Mouse (Mus musculus): ENCODE data around the gene Bola1. TPM values are rescaled to one million over a fixed set of nuclear protein-coding genes. Genes with fewer than 3 reads are reported as not detected.
"Not testable (repeated sequence)": the region's sequence is repeated elsewhere in the genome, so short reads cannot be mapped to it uniquely, and the experiment has no call there.

The Bola1 gene
- 11.5 and 12.7 TPM in 2 replicates for polyA plus RNA-seq (2011; ENCODE audit: insufficient read depth, insufficient read length, low replicate concordance, missing spikeins)

DNA sequence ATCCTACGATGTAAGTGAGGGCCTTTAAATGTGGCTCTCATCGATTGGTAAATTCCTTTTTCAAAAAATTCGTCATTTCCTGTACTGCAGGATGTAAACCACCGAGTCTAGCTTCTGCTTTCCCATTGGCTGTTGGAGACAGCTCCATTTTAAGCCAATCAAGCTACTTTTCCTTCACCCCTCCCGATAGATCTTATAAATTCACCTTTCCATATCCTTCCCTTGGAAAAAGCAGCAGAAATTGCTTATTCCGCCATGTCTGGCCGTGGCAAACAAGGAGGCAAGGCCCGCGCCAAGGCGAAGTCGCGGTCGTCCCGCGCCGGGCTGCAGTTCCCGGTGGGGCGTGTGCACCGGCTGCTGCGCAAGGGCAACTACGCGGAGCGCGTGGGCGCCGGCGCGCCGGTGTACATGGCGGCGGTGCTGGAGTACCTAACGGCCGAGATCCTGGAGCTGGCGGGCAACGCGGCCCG, at the start of gene Bola1, which contains the start of gene Hist2h2ab:
Gene Bola1 (minus strand): TSS at position 49 of the 470 bp plus-strand sequence.
Gene Hist2h2ab (plus strand): TSS at position 205 of the 470 bp plus-strand sequence.
- Histone ChIP-seq H3K27ac (ENCODE audit: control insufficient read depth, insufficient read depth, low read depth, low read length, poor library complexity) (peak within 1 kb of the TSS; percentile 98), H3K4me1 (ENCODE audit: control insufficient read depth, insufficient read depth, low read length) (peaks cover 2% of the 10 kb centered on the region), H3K4me3 (replicated peaks; ENCODE audit: control insufficient read depth, low read depth, low read length) (peak within 1 kb of the TSS; percentile 67)
- under 1% methylated on average over 37 of the region's 37 CpGs for WGBS
- TF ChIP-seq POLR2A (IDR thresholded peaks at IDR 0.05; ENCODE audit: borderline replicate concordance, control insufficient read depth, low read depth, low read length) (peak; percentile 95; the same call in 1 of the 2 replicates), CTCF (IDR thresholded peaks at IDR 0.05; ENCODE audit: control insufficient read depth, insufficient read depth, low read length) (no peak)

DNA sequence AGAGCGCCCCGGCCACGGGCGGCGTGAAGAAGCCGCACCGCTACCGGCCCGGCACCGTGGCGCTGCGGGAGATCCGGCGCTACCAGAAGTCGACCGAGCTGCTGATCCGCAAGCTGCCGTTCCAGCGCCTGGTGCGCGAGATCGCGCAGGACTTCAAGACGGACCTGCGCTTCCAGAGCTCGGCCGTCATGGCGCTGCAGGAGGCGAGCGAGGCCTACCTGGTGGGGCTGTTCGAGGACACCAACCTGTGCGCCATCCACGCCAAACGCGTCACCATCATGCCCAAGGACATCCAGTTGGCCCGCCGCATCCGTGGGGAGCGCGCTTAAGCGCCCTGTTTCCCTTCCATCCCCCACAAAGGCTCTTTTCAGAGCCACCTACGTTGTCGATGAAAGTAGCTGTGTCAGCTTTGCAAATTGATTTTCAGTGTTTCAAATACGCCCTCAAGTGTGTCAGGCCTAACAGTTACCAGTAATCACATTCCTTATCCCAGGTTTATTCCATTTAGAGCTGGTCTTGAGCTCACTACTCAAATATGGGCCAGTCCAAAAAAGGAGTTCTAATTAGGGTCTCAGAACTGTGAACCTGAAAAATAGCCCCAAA, 49.4 kb upstream of the Bola1 start:
- Histone ChIP-seq H3K4me3 (replicated peaks; ENCODE audit: control insufficient read depth, low read depth, low read length) (peak overlapping the region; percentile 64), H3K27ac (ENCODE audit: control insufficient read depth, insufficient read depth, low read depth, low read length, poor library complexity) (peak overlapping the region; percentile 98)
- not testable (repeated sequence) for H3K4me1 ChIP-seq (ENCODE audit: control insufficient read depth, insufficient read depth, low read length)
- WGBS = under 1% methylated on average over 13 of the region's 44 CpGs
- peak; percentile 95; the same call in 1 of the 2 replicates for TF ChIP-seq POLR2A (IDR thresholded peaks at IDR 0.05; ENCODE audit: borderline replicate concordance, control insufficient read depth, low read depth, low read length)

DNA sequence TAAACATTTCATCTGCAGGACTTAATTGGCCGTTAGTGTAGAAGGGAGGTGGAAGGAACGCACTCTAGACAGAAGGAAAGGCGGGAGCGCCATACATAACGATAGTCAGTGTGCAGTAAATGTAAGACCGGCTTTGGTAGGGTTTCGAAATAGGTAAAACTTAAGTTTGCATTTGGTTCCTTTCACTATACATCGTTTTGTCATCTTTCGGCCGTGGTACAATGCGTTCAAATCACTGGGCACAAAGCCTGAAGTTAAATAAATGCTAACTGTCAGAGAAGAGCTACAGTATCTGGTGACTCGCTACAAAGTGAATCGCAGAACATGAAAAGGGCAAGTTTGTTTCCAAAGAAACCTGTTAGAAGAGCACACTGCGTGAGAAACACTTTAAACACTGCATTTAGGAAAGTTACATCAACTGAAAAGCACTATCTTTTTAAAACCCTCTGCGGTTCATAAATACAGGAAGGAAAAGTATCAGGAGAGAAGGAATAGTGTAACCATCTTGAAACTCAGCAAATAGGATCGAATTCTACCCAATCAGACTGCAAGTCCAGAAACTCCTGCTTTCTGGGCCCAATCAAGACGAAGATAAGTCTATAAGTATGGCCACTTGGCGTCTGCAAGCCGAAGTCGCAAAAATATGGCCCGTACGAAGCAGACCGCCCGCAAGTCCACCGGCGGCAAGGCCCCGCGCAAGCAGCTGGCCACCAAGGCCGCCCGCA, 48.7 kb upstream of the Bola1 start, which contains the start of gene Hist2h3b:
Gene Hist2h3b (plus strand): TSS at position 604 of the 725 bp plus-strand sequence.
- TF ChIP-seq CTCF (IDR thresholded peaks at IDR 0.05; ENCODE audit: control insufficient read depth, insufficient read depth, low read length) (no peak), POLR2A (IDR thresholded peaks at IDR 0.05; ENCODE audit: borderline replicate concordance, control insufficient read depth, low read depth, low read length) (peak; percentile 96; the same call in 1 of the 2 replicates)
- Histone ChIP-seq H3K4me3 (replicated peaks; ENCODE audit: control insufficient read depth, low read depth, low read length) (peak within 1 kb of the TSS; percentile 75), H3K4me1 (ENCODE audit: control insufficient read depth, insufficient read depth, low read length) (no peaks in the 10 kb centered on the region; the same call in 1 of the 2 replicates), H3K27ac (ENCODE audit: control insufficient read depth, insufficient read depth, low read depth, low read length, poor library complexity) (peak within 1 kb of the TSS; percentile 98)
- 12% methylated on average over 28 of the region's 30 CpGs for WGBS

DNA sequence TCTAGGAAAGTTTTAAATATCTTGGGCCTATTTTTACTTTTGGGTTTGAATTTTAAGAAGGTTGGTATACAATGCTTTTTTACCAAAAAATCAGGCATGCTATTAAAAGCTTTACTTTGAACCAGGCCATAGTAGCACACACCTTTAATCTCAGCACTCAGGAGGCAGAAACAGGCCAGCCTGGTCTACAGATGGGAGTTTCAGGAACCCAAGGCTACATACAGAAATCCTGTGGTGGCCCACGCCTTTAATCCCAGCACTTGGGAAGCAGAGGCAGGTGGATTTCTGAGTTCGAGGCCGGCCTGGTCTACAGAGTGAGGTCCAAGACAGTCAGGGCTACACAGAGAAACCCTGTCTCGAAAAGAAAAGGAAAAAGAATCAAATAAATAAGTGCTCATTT, 48.0 kb upstream of the Bola1 start:
- H3K4me3 ChIP-seq (replicated peaks; ENCODE audit: control insufficient read depth, low read depth, low read length) = no peak overlapping the region
- TF ChIP-seq POLR2A (IDR thresholded peaks at IDR 0.05; ENCODE audit: borderline replicate concordance, control insufficient read depth, low read depth, low read length) = no peak
- TF ChIP-seq CTCF (IDR thresholded peaks at IDR 0.05; ENCODE audit: control insufficient read depth, insufficient read depth, low read length) = no peak
- H3K4me1 ChIP-seq (ENCODE audit: control insufficient read depth, insufficient read depth, low read length) = no peaks in the 10 kb centered on the region; the same call in 1 of the 2 replicates
- peak overlapping the region; percentile 59 for H3K27ac ChIP-seq (ENCODE audit: control insufficient read depth, insufficient read depth, low read depth, low read length, poor library complexity)
- 71% methylated on average over 4 of the region's 4 CpGs for WGBS

DNA sequence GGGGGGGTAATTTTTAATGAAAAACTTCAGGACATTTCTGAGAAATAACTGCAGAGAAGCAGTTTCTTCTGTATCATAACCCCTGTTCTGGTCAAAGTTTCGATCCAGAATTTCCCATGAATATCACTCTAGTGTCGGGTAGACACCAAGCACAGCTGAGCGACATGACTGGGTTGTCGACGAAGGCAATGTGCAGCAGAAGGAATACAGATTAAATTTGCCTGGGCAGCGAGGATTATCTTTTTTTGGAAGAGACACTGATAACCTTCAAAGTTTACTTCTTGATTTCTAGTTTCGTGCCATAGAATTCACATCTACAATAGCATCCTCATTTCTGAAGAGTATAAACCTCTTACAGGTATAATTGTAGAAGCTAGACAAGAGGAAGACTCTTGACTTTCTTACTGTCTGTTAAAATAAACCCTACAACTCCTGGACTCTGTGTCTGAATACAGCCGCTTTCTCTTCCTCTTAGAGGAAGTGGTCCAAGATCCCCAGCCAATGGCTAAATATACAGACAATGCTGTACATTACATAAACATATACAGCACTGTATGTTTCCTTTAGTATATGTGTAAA, 46.7 kb upstream of the Bola1 start:
- Histone ChIP-seq H3K4me3 (replicated peaks; ENCODE audit: control insufficient read depth, low read depth, low read length) (no peak overlapping the region), H3K4me1 (ENCODE audit: control insufficient read depth, insufficient read depth, low read length) (no peaks in the 10 kb centered on the region; the same call in 1 of the 2 replicates), H3K27ac (ENCODE audit: control insufficient read depth, insufficient read depth, low read depth, low read length, poor library complexity) (no peak overlapping the region)
- no peak for TF ChIP-seq CTCF (IDR thresholded peaks at IDR 0.05; ENCODE audit: control insufficient read depth, insufficient read depth, low read length)
- TF ChIP-seq POLR2A (IDR thresholded peaks at IDR 0.05; ENCODE audit: borderline replicate concordance, control insufficient read depth, low read depth, low read length) = no peak
- WGBS = 59% methylated on average over 8 of the region's 8 CpGs

DNA sequence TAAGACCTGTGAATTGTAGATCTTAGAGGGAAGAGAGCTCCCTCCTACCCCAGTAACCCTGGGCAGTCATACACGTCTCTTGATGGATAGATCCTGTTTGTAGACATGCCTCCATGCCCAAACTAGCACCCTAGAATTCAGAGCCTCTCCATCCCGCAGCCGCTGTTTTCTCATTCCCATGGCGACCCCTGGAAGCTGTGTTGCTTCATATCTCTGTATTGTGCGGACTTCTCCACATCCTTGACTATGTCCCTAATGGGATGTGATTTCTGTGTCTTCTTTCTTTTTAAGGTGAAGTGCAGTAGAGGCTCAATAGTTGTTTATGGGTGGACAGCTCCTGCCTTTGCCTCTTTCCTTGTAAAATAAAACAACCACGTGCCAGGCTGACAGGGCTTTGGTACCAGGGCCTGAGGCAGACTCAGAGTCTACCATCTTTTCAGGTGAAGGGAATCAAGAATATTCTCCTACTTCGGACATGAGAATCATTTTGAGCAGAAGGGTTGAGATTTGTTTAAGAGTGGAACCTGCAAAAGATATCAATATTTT, 45.0 kb upstream of the Bola1 start:
- TF ChIP-seq POLR2A (IDR thresholded peaks at IDR 0.05; ENCODE audit: borderline replicate concordance, control insufficient read depth, low read depth, low read length) (no peak), CTCF (IDR thresholded peaks at IDR 0.05; ENCODE audit: control insufficient read depth, insufficient read depth, low read length) (no peak)
- Histone ChIP-seq H3K4me3 (replicated peaks; ENCODE audit: control insufficient read depth, low read depth, low read length) (peak overlapping the region; percentile 26), H3K4me1 (ENCODE audit: control insufficient read depth, insufficient read depth, low read length) (no peaks in the 10 kb centered on the region; the same call in 1 of the 2 replicates), H3K27ac (ENCODE audit: control insufficient read depth, insufficient read depth, low read depth, low read length, poor library complexity) (peak overlapping the region; percentile 97; the same call in 1 of the 2 replicates)
- WGBS = 53% methylated on average over 7 of the region's 7 CpGs

DNA sequence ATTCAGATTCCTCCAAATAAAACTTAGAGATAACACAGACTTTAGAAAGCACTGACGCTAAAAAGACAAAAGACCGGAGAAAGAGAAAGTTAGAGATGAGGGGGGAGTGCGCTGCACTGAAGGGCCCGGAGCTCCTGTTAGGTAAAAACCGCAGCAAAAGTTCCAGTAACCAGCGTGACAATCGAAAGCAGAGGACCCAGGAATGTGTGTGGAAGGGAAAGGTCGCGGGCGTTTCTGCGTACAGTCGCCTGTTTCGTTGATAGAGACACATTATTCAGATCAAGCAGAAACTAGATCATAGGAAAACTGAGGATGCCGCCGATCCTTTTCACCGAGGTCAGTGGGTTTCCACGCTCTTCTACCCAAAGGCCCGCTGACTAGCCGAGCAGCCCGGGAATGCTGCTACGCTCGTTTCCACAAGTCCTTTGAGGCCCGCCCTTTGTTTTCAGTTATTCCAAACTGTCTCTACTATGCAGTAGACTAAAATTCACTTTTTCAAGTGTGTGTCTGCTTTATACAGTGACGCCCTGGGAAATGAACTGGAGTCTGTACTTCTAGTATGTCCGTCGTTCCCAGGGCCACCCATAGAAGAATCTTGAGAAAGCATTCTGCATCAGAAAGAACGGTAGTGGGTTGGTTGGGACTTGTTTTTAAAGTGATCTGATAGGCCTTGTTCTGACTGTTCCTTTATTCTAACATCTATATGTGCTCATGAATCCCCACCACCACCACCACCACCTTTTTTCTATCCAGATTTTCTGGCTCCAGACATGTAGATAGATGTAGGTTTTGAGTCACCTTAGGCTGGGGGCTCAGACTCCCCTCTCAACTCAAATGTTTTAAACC, 44.3 kb upstream of the Bola1 start:
- TF ChIP-seq CTCF (IDR thresholded peaks at IDR 0.05; ENCODE audit: control insufficient read depth, insufficient read depth, low read length) = no peak
- TF ChIP-seq POLR2A (IDR thresholded peaks at IDR 0.05; ENCODE audit: borderline replicate concordance, control insufficient read depth, low read depth, low read length) = no peak
- Histone ChIP-seq H3K4me3 (replicated peaks; ENCODE audit: control insufficient read depth, low read depth, low read length) (peak overlapping the region; percentile 57), H3K4me1 (ENCODE audit: control insufficient read depth, insufficient read depth, low read length) (no peaks in the 10 kb centered on the region; the same call in 1 of the 2 replicates), H3K27ac (ENCODE audit: control insufficient read depth, insufficient read depth, low read depth, low read length, poor library complexity) (peak overlapping the region; percentile 97)
- under 1% methylated on average over 27 of the region's 27 CpGs for WGBS

Measured in bone marrow, adult 2 months (tissue).